In genomic region chr14:54239002-54239736, GRCm38 (mm10) we compare ENCODE assay signal across 8 mouse cellular contexts. TPM values are rescaled to one million over a fixed set of nuclear protein-coding genes. Genes with fewer than 3 reads are reported as not detected.
A peak's percentile ranks its signal among the peaks of the same experiment; 100 is the strongest.
DNase-seq lines count a peak whose midpoint lies in the region; ATAC-seq lines count a peak whose summit lies in the region.

No protein-coding gene starts in this region.

- H3K9ac ChIP-seq in intestine, embryonic 15.5 days: no peak overlapping the region
- H3K9ac ChIP-seq in midbrain, embryonic 12.5 days (replicated peaks): no peak overlapping the region

- H3K4me1 ChIP-seq in intestine, embryonic 15.5 days (replicated peaks): 0 out of 2 replicates have a peak, but pooled peaks cover 3% of the 10 kb centered on the region
- H3K4me1 ChIP-seq in midbrain, embryonic 12.5 days: peaks cover 7% of the 10 kb centered on the region

- no peak overlapping the region for H3K4me2 ChIP-seq in intestine, embryonic 15.5 days (replicated peaks)
- H3K4me2 ChIP-seq in midbrain, embryonic 12.5 days (replicated peaks): no peak overlapping the region

- peak; percentile 82 to 92 for DNase-seq in left cerebral cortex, adult 18-20 months (ENCODE audit: low spot score in 2 of 2)
- no peak for DNase-seq in left cerebral cortex, adult 11 months (ENCODE audit: low spot score)
- DNase-seq in embryo, embryonic 11 days: peak; percentile 82
- peak; percentile 59 for DNase-seq in gastrocnemius, postnatal 25 days
- peak; percentile 87 for DNase-seq in left cerebral cortex, postnatal 4 days
- DNase-seq in spleen, adult 12 weeks (ENCODE audit: low spot score): peak; percentile 71

- peaks cover 33% of the 10 kb centered on the region for H3K36me3 ChIP-seq in intestine, embryonic 15.5 days
- H3K36me3 ChIP-seq in midbrain, embryonic 12.5 days: peaks cover 35% of the 10 kb centered on the region

- intact Hi-C loops in left cerebral cortex, postnatal 4 days (cut with DNase I): no loop called here

- no peaks in the 10 kb centered on the region for H3K27me3 ChIP-seq in intestine, embryonic 15.5 days (replicated peaks)
- no peaks in the 10 kb centered on the region for H3K27me3 ChIP-seq in midbrain, embryonic 12.5 days

- 17% methylated on average over 7 of the region's 7 CpGs for WGBS in intestine, embryonic 15.5 days
- WGBS in midbrain, embryonic 12.5 days: 25% methylated on average over 7 of the region's 7 CpGs

- H3K27ac ChIP-seq in intestine, embryonic 15.5 days: no peak overlapping the region
- no peak overlapping the region for H3K27ac ChIP-seq in midbrain, embryonic 12.5 days (replicated peaks)

- ATAC-seq in intestine, embryonic 15.5 days: peak; percentile 67
- peak; percentile 60; the same call in 1 of the 2 replicates for ATAC-seq in midbrain, embryonic 12.5 days (ENCODE audit: low FRiP score, low read depth)

- H3K4me3 ChIP-seq in intestine, embryonic 15.5 days (replicated peaks): no peak overlapping the region
- H3K4me3 ChIP-seq in midbrain, embryonic 12.5 days: no peak overlapping the region

- H3K9me3 ChIP-seq in intestine, embryonic 15.5 days: no peaks in the 10 kb centered on the region
- H3K9me3 ChIP-seq in midbrain, embryonic 12.5 days: no peaks in the 10 kb centered on the region

RNA-seq across cellular contexts. Expression of gene Dad1, which starts 14.7 kb away (rescaled TPM):
- total RNA-seq in left cerebral cortex, adult 18-20 months (2021): 100 to 1,000 TPM; 115 to 120 TPM
- 10 to 100 TPM; 61.6 to 75.4 TPM for total RNA-seq in gastrocnemius, postnatal 25 days (2021)
- polyA plus RNA-seq in intestine, embryonic 15.5 days (2015; fragmentation: Nextera tagmentation; extraction: Ambion mirVana): 450 and 484 TPM in 2 replicates
- 100 to 1,000 TPM; 103 to 114 TPM for total RNA-seq in left cerebral cortex, postnatal 4 days (2021)
- 220 and 224 TPM in 2 replicates for polyA plus RNA-seq in midbrain, embryonic 12.5 days (2016; fragmentation: Nextera tagmentation; extraction: Ambion mirVana)

RNA-seq across cellular contexts. Expression of gene Abhd4, which starts 14.8 kb away (rescaled TPM):
- 10 to 100 TPM; 42.8 to 46.2 TPM for total RNA-seq in left cerebral cortex, adult 18-20 months (2021)
- 10 to 100 TPM; 17.6 to 17.9 TPM for total RNA-seq in gastrocnemius, postnatal 25 days (2021)
- 41.6 and 42.6 TPM in 2 replicates for polyA plus RNA-seq in intestine, embryonic 15.5 days (2015; fragmentation: Nextera tagmentation; extraction: Ambion mirVana)
- 10 to 100 TPM; 37.1 to 38.9 TPM for total RNA-seq in left cerebral cortex, postnatal 4 days (2021)
- 36.6 and 38.3 TPM in 2 replicates for polyA plus RNA-seq in midbrain, embryonic 12.5 days (2016; fragmentation: Nextera tagmentation; extraction: Ambion mirVana)

RNA-seq across cellular contexts. Expression of gene Olfr49, which starts 45.6 kb away (rescaled TPM):
- total RNA-seq in left cerebral cortex, adult 18-20 months (2021): not detected
- total RNA-seq in gastrocnemius, postnatal 25 days (2021): not detected
- not detected in 2 replicates for polyA plus RNA-seq in intestine, embryonic 15.5 days (2015; fragmentation: Nextera tagmentation; extraction: Ambion mirVana)
- not detected for total RNA-seq in left cerebral cortex, postnatal 4 days (2021)
- polyA plus RNA-seq in midbrain, embryonic 12.5 days (2016; fragmentation: Nextera tagmentation; extraction: Ambion mirVana): not detected in 2 replicates
